Comparison of ENCODE assay signal across 30 mouse cellular contexts in the genomic region with DNA sequence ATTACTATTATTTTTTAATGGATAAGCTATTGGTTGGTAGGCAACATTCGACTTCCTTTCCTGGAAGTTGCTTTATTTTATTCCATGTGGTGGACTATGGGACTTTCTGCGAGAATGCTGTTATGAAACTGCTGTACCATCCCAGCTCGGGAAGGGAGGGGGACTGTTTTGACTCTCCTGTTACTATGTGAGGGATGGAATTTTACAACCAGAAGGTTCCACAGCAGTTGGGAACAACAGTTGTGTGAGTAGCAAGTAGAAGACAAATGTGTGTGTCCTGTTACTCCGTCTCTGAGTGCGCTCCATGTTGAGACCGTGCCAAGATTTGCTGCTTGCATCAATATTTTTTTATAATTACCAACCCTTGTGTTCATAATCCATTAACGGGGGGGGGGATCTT. TPM values are rescaled to one million over a fixed set of nuclear protein-coding genes. Genes with fewer than 3 reads are reported as not detected.
DNase-seq lines count a peak whose midpoint lies in the region; ATAC-seq and TF ChIP-seq lines count a peak whose summit lies in the region.
"Had no signal": no experiment of that assay in that cellular context is flagged by ENCODE, and none has a peak within 500 bp of the region (broad histone marks: within the 10 kb centered on the region; RNA-seq: fewer than 3 reads in every experiment).

No protein-coding gene starts in this region.

- H3K36me3 ChIP-seq in lung, embryonic 14.5 days (ENCODE audit: insufficient read depth) = no peaks in the 10 kb centered on the region
- no peaks in the 10 kb centered on the region for H3K36me3 ChIP-seq in testis, adult 2 months (ENCODE audit: control insufficient read depth, insufficient read depth, low read length)
- H3K36me3 ChIP-seq: embryonic facial prominence, embryonic 13.5 days; embryonic facial prominence, embryonic 15.5 days; forebrain, embryonic 10.5 days; forebrain, embryonic 12.5 days; G1E had no signal

- TF ChIP-seq POLR2A in lung, adult 2 months (IDR thresholded peaks at IDR 0.05; ENCODE audit: borderline replicate concordance, extremely low read depth, low read depth, low read length) = no peak
- TF ChIP-seq POLR2A in testis, adult 2 months (IDR thresholded peaks at IDR 0.05; ENCODE audit: control insufficient read depth, low read depth, low read length) = no peak

- 0 out of 2 replicates have a peak, but pooled peaks have one; percentile 7 for TF ChIP-seq CTCF in layer of hippocampus, adult 2 months (conservative IDR thresholded peaks at IDR 0.05)
- no peak for TF ChIP-seq CTCF in lung, embryonic 14.5 days (IDR thresholded peaks at IDR 0.05; ENCODE audit: low read depth)
- no peak for TF ChIP-seq CTCF in lung, adult 2 months (IDR thresholded peaks at IDR 0.05; ENCODE audit: insufficient read depth, low read length)
- TF ChIP-seq CTCF in testis, adult 2 months (IDR thresholded peaks at IDR 0.05; ENCODE audit: control insufficient read depth, insufficient read depth, insufficient replicate concordance, low read depth, low read length) = no peak

- no peaks in the 10 kb centered on the region for H3K4me1 ChIP-seq in lung, embryonic 14.5 days (ENCODE audit: insufficient read depth)
- no peaks in the 10 kb centered on the region for H3K4me1 ChIP-seq in lung, adult 2 months (ENCODE audit: control insufficient read depth, insufficient read depth, low read length)
- H3K4me1 ChIP-seq in testis, adult 2 months (ENCODE audit: control insufficient read depth, insufficient read depth, low read length) = peaks cover 2% of the 10 kb centered on the region
- H3K4me1 ChIP-seq: forebrain, embryonic 12.5 days had no signal

- WGBS in lung, embryonic 14.5 days = 67% methylated on average over 7 of the region's 7 CpGs
- WGBS in lung, adult 2 months = 77% methylated on average over 7 of the region's 7 CpGs

- peak; percentile 65 for ATAC-seq in frontal cortex, adult (ENCODE audit: low TSS enrichment)
- ATAC-seq in lung, embryonic 14.5 days (ENCODE audit: insufficient read depth) = no peak
- ATAC-seq: activated CD4-positive, CD25-positive, alpha-beta regulatory T cell, adult 4 months; CD4-positive, CD25-positive, alpha-beta regulatory T cell, adult 4 months; forebrain, embryonic 14.5 days; Patski had no signal

- no peak overlapping the region for H3K9ac ChIP-seq in lung, embryonic 14.5 days
- H3K9ac ChIP-seq: embryonic facial prominence, embryonic 13.5 days; embryonic facial prominence, embryonic 15.5 days; forebrain, embryonic 12.5 days had no signal

- H3K4me3 ChIP-seq in layer of hippocampus, adult 2 months = no peak overlapping the region
- no peak overlapping the region for H3K4me3 ChIP-seq in lung, embryonic 14.5 days (ENCODE audit: low read depth, low read length)
- H3K4me3 ChIP-seq in lung, adult 2 months (replicated peaks; ENCODE audit: extremely low read depth, low read depth, low read length) = no peak overlapping the region
- H3K4me3 ChIP-seq in testis, adult 2 months (ENCODE audit: control insufficient read depth, low read depth, low read length) = peak overlapping the region; percentile 45; the same call in 1 of the 2 replicates
- H3K4me3 ChIP-seq: embryonic facial prominence, embryonic 13.5 days; embryonic facial prominence, embryonic 15.5 days; erythroblast, embryonic 14.5 days; forebrain, embryonic 10.5 days; forebrain, embryonic 12.5 days had no signal

- no peaks in the 10 kb centered on the region for H3K9me3 ChIP-seq in lung, embryonic 14.5 days (ENCODE audit: low read depth, low read length)
- H3K9me3 ChIP-seq: embryonic facial prominence, embryonic 13.5 days; embryonic facial prominence, embryonic 15.5 days; forebrain, embryonic 10.5 days; forebrain, embryonic 12.5 days; G1E had no signal

- no peaks in the 10 kb centered on the region for H3K27me3 ChIP-seq in lung, embryonic 14.5 days (ENCODE audit: insufficient read depth, low read length)
- H3K27me3 ChIP-seq in testis, adult 2 months (ENCODE audit: control insufficient read depth, insufficient read depth, low read length) = no peaks in the 10 kb centered on the region
- H3K27me3 ChIP-seq: CH12.LX; embryonic facial prominence, embryonic 13.5 days; embryonic facial prominence, embryonic 15.5 days; Patski had no signal

- H3K27ac ChIP-seq in layer of hippocampus, adult 2 months = no peak overlapping the region
- no peak overlapping the region for H3K27ac ChIP-seq in lung, embryonic 14.5 days (ENCODE audit: low read depth)
- H3K27ac ChIP-seq in testis, adult 2 months (ENCODE audit: control insufficient read depth, insufficient read depth, low read depth, low read length) = peak overlapping the region; percentile 61
- H3K27ac ChIP-seq: embryonic facial prominence, embryonic 13.5 days; embryonic facial prominence, embryonic 15.5 days; forebrain, embryonic 10.5 days; forebrain, embryonic 12.5 days had no signal

- DNase-seq in frontal cortex, postnatal 14 days (ENCODE audit: low spot score in 2 of 2) = no peak
- peak; percentile 11 to 21 for DNase-seq in layer of hippocampus, adult 2 months (ENCODE audit: low spot score in 2 of 2)
- DNase-seq in layer of hippocampus, adult 11-12 months (ENCODE audit: low spot score) = no peak
- DNase-seq in lung, embryonic 14.5 days = peak; percentile 11
- DNase-seq in lung, adult 2 months = no peak
- no peak for DNase-seq in testis, postnatal 10 days (ENCODE audit: low spot score)
- DNase-seq: adrenal gland, adult 8-10 months; adrenal gland, postnatal 14 days; adrenal gland, postnatal 36 days; B cell, adult 2 months; cerebellum, adult 11 months; cerebellum, adult 18-20 months; cerebellum, adult 8-10 months; cerebellum, adult 9-11 months; cerebellum, postnatal 14 days; cerebellum, postnatal 36 days; embryo, embryonic 11 days had no signal

- no peak overlapping the region for H3K4me2 ChIP-seq in lung, embryonic 14.5 days
- H3K4me2 ChIP-seq: embryonic facial prominence, embryonic 13.5 days; embryonic facial prominence, embryonic 15.5 days; forebrain, embryonic 12.5 days had no signal

RNA-seq across cellular contexts. Expression of a gene that starts 8.4 kb away (rescaled TPM):
- 10 to 100 TPM; 20.9 to 24.1 TPM for total RNA-seq in layer of hippocampus, adult 2 months (2021)
- 12.1 and 12.3 TPM in 2 replicates for polyA plus RNA-seq in lung, embryonic 14.5 days (2014; fragmentation: Nextera tagmentation; extraction: Ambion mirVana)
- polyA plus RNA-seq in lung, adult 2 months (2012; rRNA removed) = 35.9 and 41.8 TPM in 2 replicates
- polyA plus RNA-seq in testis, adult 2 months (2012; rRNA removed) = 16.7 and 18.3 TPM in 2 replicates

Comparison
In these comparisons a context has a peak if more than half of its experiments do, and no peak if none do; other contexts are left out.
1. DNase-seq: peak in layer of hippocampus, adult 2 months (2 of 2) and lung, embryonic 14.5 days (single experiment); none in frontal cortex, postnatal 14 days (0 of 2), layer of hippocampus, adult 11-12 months (single experiment), lung, adult 2 months (single experiment) and testis, postnatal 10 days (single experiment).